Mouse (Mus musculus): ENCODE measurements around the gene Gpr107. TPM values are rescaled to one million over a fixed set of nuclear protein-coding genes. Genes with fewer than 3 reads are reported as not detected.

The Gpr107 gene
- polyA plus RNA-seq, 1 experiment = 71.9 TPM

GRCm38 (mm10) chr2:31246251-31246971, 94.3 kb downstream of the Gpr107 start:
- Histone ChIP-seq H3K9me3 (replicated peaks; ENCODE audit: control insufficient read depth, insufficient read depth, low read length, poor library complexity, severe bottlenecking) (no peaks in the 10 kb centered on the region), H3K27ac (ENCODE audit: insufficient read depth, low read length) (no peak overlapping the region), H3K27me3 (ENCODE audit: control insufficient read depth, insufficient read depth, low read length, poor library complexity, severe bottlenecking) (no peaks in the 10 kb centered on the region), H3K4me1 (ENCODE audit: control insufficient read depth, insufficient read depth, low read length) (peaks cover 8% of the 10 kb centered on the region), H3K9ac (ENCODE audit: low read depth, poor library complexity, severe bottlenecking) (peak overlapping the region; percentile 87), H3K36me3 (ENCODE audit: control insufficient read depth, insufficient read depth, low read length, poor library complexity, severe bottlenecking) (no peaks in the 10 kb centered on the region), H3K4me3 (ENCODE audit: low read depth, low read length) (peak overlapping the region; percentile 67)
- TF ChIP-seq POLR2A (IDR thresholded peaks at IDR 0.05; ENCODE audit: insufficient read depth, low read length) (no peak), CTCF (IDR thresholded peaks at IDR 0.05; ENCODE audit: low read depth, low read length) (peak; percentile 6)

- TF ChIP-seq POLR2A (IDR thresholded peaks at IDR 0.05; ENCODE audit: insufficient read depth, low read length) (no peak), EP300 (IDR thresholded peaks at IDR 0.05; ENCODE audit: insufficient read depth, low read depth, low read length) (no peak), CTCF (IDR thresholded peaks at IDR 0.05; ENCODE audit: low read depth, low read length) (no peak)
- H3K27ac ChIP-seq (ENCODE audit: insufficient read depth, low read length) = no peak overlapping the region
- no peaks in the 10 kb centered on the region for H3K36me3 ChIP-seq (ENCODE audit: control insufficient read depth, insufficient read depth, low read length, poor library complexity, severe bottlenecking)
- H3K9me3 ChIP-seq (replicated peaks; ENCODE audit: control insufficient read depth, insufficient read depth, low read length, poor library complexity, severe bottlenecking) = no peaks in the 10 kb centered on the region
- no peaks in the 10 kb centered on the region for H3K27me3 ChIP-seq (ENCODE audit: control insufficient read depth, insufficient read depth, low read length, poor library complexity, severe bottlenecking)
- no peaks in the 10 kb centered on the region for H3K4me1 ChIP-seq (ENCODE audit: control insufficient read depth, insufficient read depth, low read length)
- no peak overlapping the region for H3K4me3 ChIP-seq (ENCODE audit: low read depth, low read length)
- no peak overlapping the region for H3K9ac ChIP-seq (ENCODE audit: low read depth, poor library complexity, severe bottlenecking)
These were observed 96.7 kb downstream of the Gpr107 start for GRCm38 (mm10) chr2:31248856-31249255.

DNA sequence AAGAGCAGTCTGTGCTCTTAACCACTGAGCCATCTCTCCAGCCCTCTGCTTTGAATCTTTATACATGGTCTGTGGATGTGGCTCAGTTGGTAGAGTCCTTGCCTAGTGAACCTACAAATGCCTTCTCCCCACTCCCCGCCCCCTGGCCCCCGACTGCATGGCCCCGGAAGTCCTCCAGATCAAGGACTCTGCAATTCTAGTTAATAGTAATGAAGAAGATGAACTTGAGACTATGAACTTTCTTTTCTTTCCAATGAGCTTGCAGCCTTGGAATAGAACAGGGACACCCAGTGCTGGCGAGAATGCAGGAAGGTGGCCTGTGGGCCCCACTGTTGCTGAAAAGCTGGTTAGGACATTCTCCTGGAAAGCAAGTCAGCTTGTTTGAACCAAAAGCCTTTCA, 100.1 kb downstream of the Gpr107 start:
- Histone ChIP-seq H3K9ac (ENCODE audit: low read depth, poor library complexity, severe bottlenecking) (no peak overlapping the region), H3K9me3 (replicated peaks; ENCODE audit: control insufficient read depth, insufficient read depth, low read length, poor library complexity, severe bottlenecking) (no peaks in the 10 kb centered on the region), H3K36me3 (ENCODE audit: control insufficient read depth, insufficient read depth, low read length, poor library complexity, severe bottlenecking) (no peaks in the 10 kb centered on the region), H3K4me1 (ENCODE audit: control insufficient read depth, insufficient read depth, low read length) (no peaks in the 10 kb centered on the region), H3K27ac (ENCODE audit: insufficient read depth, low read length) (no peak overlapping the region), H3K27me3 (ENCODE audit: control insufficient read depth, insufficient read depth, low read length, poor library complexity, severe bottlenecking) (no peaks in the 10 kb centered on the region), H3K4me3 (ENCODE audit: low read depth, low read length) (no peak overlapping the region)
- TF ChIP-seq POLR2A (IDR thresholded peaks at IDR 0.05; ENCODE audit: insufficient read depth, low read length) (no peak), CTCF (IDR thresholded peaks at IDR 0.05; ENCODE audit: low read depth, low read length) (no peak), EP300 (IDR thresholded peaks at IDR 0.05; ENCODE audit: insufficient read depth, low read depth, low read length) (no peak)

DNA sequence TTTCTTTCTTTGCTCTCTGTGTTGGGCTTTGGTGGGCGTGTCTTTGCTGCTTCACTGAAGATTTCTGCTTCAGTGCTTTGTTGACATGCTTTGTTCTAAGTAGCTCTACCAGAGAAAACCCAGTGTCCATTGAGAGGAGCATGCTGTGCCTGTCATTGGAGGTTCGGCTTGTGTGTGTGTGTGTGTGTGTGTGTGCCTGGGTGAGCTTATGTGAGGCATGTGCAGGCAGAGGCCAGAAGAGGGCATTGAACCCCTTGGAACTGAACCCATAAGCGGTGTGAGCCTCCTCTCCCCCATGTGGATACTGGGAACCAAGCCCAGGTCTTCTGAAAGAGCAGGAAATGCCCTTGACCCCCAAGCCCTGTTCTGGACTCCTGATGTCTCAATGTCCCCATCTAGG, 101.3 kb downstream of the Gpr107 start:
- no peaks in the 10 kb centered on the region for H3K9me3 ChIP-seq (replicated peaks; ENCODE audit: control insufficient read depth, insufficient read depth, low read length, poor library complexity, severe bottlenecking)
- no peaks in the 10 kb centered on the region for H3K27me3 ChIP-seq (ENCODE audit: control insufficient read depth, insufficient read depth, low read length, poor library complexity, severe bottlenecking)
- H3K27ac ChIP-seq (ENCODE audit: insufficient read depth, low read length) = no peak overlapping the region
- TF ChIP-seq EP300 (IDR thresholded peaks at IDR 0.05; ENCODE audit: insufficient read depth, low read depth, low read length) = no peak
- TF ChIP-seq POLR2A (IDR thresholded peaks at IDR 0.05; ENCODE audit: insufficient read depth, low read length) = no peak
- no peak for TF ChIP-seq CTCF (IDR thresholded peaks at IDR 0.05; ENCODE audit: low read depth, low read length)
- no peak overlapping the region for H3K9ac ChIP-seq (ENCODE audit: low read depth, poor library complexity, severe bottlenecking)
- no peak overlapping the region for H3K4me3 ChIP-seq (ENCODE audit: low read depth, low read length)
- no peaks in the 10 kb centered on the region for H3K4me1 ChIP-seq (ENCODE audit: control insufficient read depth, insufficient read depth, low read length)
- H3K36me3 ChIP-seq (ENCODE audit: control insufficient read depth, insufficient read depth, low read length, poor library complexity, severe bottlenecking) = no peaks in the 10 kb centered on the region

GRCm38 (mm10) chr2:31254806-31255205, 102.7 kb downstream of the Gpr107 start:
- TF ChIP-seq EP300 (IDR thresholded peaks at IDR 0.05; ENCODE audit: insufficient read depth, low read depth, low read length) = no peak
- TF ChIP-seq POLR2A (IDR thresholded peaks at IDR 0.05; ENCODE audit: insufficient read depth, low read length) = no peak
- TF ChIP-seq CTCF (IDR thresholded peaks at IDR 0.05; ENCODE audit: low read depth, low read length) = no peak
- H3K9me3 ChIP-seq (replicated peaks; ENCODE audit: control insufficient read depth, insufficient read depth, low read length, poor library complexity, severe bottlenecking) = no peaks in the 10 kb centered on the region
- H3K4me1 ChIP-seq (ENCODE audit: control insufficient read depth, insufficient read depth, low read length) = no peaks in the 10 kb centered on the region
- no peak overlapping the region for H3K27ac ChIP-seq (ENCODE audit: insufficient read depth, low read length)
- no peak overlapping the region for H3K4me3 ChIP-seq (ENCODE audit: low read depth, low read length)
- H3K27me3 ChIP-seq (ENCODE audit: control insufficient read depth, insufficient read depth, low read length, poor library complexity, severe bottlenecking) = no peaks in the 10 kb centered on the region
- H3K36me3 ChIP-seq (ENCODE audit: control insufficient read depth, insufficient read depth, low read length, poor library complexity, severe bottlenecking) = no peaks in the 10 kb centered on the region
- no peak overlapping the region for H3K9ac ChIP-seq (ENCODE audit: low read depth, poor library complexity, severe bottlenecking)

Measured in ES-Bruce4 (cell line).